Mouse (Mus musculus): ENCODE results near the gene Ctsa. TPM values are rescaled to one million over a fixed set of nuclear protein-coding genes. Genes with fewer than 3 reads are reported as not detected.
"Not testable (repeated sequence)": the region's sequence is repeated elsewhere in the genome, so short reads cannot be mapped to it uniquely, and the experiment has no call there.

Gene Ctsa
- polyA plus RNA-seq, 1 experiment: not detected

DNA sequence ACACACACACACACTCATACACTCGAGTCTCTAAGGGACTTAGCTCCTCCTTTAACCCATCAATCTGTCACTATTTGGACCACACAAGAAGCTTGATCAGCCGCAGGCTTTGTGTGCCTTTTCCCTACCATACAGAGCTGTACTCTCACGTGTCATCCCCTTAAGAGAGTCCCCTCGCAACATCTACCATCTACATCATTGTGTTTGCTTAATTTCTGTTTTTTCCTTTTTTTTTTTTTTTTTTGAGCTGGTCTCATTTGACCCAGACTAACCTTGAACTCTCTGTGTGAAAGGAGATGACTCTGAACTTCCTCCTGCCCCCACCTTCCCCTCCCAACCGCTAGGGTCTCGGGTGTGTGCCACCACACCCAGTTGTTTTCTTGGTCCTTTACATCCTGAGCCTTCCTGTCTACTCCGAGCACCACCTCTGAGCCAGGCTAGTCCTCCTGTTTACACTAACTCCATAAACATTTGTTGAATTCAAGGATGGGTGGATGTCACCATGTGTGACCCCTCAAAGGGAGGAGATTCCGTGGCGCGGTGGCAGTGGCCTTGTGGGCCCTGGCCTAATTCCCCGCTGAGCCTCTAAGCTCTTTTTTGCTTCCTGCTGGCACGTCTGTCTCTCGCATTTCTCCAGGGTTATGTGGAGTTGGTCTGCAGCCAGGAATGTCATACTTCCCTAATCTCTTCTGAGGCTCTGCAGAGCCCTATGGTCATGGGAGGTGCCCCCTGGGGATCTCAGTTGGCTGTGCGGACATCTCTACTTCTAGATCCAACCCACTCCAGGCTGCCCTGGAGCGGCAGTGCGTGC lies 34.3 kb downstream of the Ctsa start:
- 63% methylated on average over 16 of the region's 16 CpGs for WGBS
- TF ChIP-seq POLR2A (IDR thresholded peaks at IDR 0.05; ENCODE audit: insufficient read depth, low read depth, low read length) (no peak), CTCF (IDR thresholded peaks at IDR 0.05; ENCODE audit: insufficient read depth, low read depth, low read length) (no peak)
- Histone ChIP-seq H3K27ac (ENCODE audit: insufficient read depth, low read depth, low read length) (no peak overlapping the region), H3K4me3 (ENCODE audit: insufficient read depth, low read depth, low read length) (no peak overlapping the region), H3K4me1 (ENCODE audit: control insufficient read depth, insufficient read depth, low read length) (peaks cover 4% of the 10 kb centered on the region; the same call in 1 of the 2 replicates)

DNA sequence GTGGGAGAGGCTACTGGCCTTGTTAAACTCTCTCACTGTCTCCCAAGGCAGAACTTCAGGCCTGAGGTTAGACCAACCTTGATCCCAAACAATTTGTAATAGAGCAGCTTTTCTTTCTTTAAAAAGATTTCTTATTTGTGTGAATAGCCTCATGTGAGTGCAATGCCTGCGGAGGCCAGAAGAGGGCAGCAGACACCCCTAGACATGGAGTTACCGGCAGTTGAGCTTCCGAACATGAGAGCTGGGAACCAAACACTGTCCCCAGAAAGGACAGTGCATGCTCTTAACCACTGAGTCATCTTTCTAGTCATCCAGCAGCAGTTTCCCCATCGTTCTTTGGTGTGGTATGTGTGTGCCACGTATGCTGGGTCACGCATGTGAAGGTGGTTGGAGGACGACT lies 34.9 kb downstream of the Ctsa start:
- H3K4me3 ChIP-seq (ENCODE audit: insufficient read depth, low read depth, low read length): no peak overlapping the region
- no peaks in the 10 kb centered on the region for H3K4me1 ChIP-seq (ENCODE audit: control insufficient read depth, insufficient read depth, low read length)
- no peak overlapping the region for H3K27ac ChIP-seq (ENCODE audit: insufficient read depth, low read depth, low read length)
- WGBS: 92% methylated on average over 7 of the region's 7 CpGs
- TF ChIP-seq CTCF (IDR thresholded peaks at IDR 0.05; ENCODE audit: insufficient read depth, low read depth, low read length): peak; percentile 49; the same call in 1 of the 2 replicates
- no peak for TF ChIP-seq POLR2A (IDR thresholded peaks at IDR 0.05; ENCODE audit: insufficient read depth, low read depth, low read length)

DNA sequence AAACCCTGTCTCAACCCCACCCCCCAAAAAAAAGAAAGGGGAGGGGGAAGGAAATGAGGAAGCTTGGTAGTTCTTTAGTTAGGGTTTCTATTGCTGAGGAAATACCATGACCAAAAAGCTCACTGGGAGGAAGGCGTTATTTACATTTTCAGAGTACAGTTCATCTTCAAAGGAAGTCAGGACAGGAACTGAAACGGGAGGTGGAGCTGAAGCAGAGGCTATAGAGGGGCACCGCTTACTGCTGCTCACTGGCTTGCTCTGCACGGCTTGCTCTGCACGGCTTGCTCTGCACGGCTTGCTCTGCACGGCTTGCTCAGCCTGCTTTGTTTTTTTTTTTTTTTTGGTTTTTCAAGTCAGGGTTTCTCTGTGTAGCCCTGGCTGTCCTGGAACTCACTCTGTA lies 35.8 kb downstream of the Ctsa start:
- TF ChIP-seq POLR2A (IDR thresholded peaks at IDR 0.05; ENCODE audit: insufficient read depth, low read depth, low read length) (no peak), CTCF (IDR thresholded peaks at IDR 0.05; ENCODE audit: insufficient read depth, low read depth, low read length) (no peak)
- Histone ChIP-seq H3K4me1 (ENCODE audit: control insufficient read depth, insufficient read depth, low read length) (no peaks in the 10 kb centered on the region), H3K27ac (ENCODE audit: insufficient read depth, low read depth, low read length) (no peak overlapping the region), H3K4me3 (ENCODE audit: insufficient read depth, low read depth, low read length) (no peak overlapping the region)
- WGBS: 82% methylated on average over 7 of the region's 7 CpGs

DNA sequence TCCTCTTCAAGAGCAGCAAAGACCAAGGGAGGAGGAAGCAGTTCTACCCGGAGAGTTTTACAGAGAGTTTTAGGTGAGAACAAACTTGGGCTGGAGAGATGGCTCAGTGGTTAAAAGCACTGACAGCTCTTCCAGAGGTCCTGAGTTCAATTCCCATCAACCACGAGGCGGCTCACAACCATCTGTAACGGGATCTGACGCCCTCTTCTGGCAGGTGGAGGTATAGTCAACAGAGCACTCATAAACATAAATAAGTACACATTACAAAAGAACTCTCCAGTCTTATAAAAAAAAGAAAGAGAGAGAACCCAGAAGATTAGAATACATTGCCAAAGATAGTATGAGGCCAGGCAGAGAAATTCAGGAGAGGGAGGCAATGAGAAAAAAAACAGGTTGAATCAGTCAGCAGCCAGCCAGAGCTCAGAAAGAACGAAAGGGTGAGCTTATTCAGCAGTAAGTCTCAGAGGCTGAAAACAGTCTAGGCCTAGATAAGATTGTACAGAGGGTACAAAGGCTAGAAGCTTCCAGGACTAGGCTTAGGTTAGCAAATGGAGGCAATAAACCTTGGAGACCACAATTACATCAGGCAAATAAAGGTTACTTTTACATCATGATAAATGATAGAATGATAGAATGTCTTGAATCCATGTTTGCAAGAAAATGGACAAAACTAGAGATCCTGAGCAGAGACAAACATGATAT lies 39.1 kb downstream of the Ctsa start:
- 47% methylated on average over 6 of the region's 6 CpGs for WGBS
- Histone ChIP-seq H3K27ac (ENCODE audit: insufficient read depth, low read depth, low read length) (no peak overlapping the region), H3K4me1 (ENCODE audit: control insufficient read depth, insufficient read depth, low read length) (no peaks in the 10 kb centered on the region), H3K4me3 (ENCODE audit: insufficient read depth, low read depth, low read length) (no peak overlapping the region)
- no peak for TF ChIP-seq POLR2A (IDR thresholded peaks at IDR 0.05; ENCODE audit: insufficient read depth, low read depth, low read length)
- TF ChIP-seq CTCF (IDR thresholded peaks at IDR 0.05; ENCODE audit: insufficient read depth, low read depth, low read length): no peak

DNA sequence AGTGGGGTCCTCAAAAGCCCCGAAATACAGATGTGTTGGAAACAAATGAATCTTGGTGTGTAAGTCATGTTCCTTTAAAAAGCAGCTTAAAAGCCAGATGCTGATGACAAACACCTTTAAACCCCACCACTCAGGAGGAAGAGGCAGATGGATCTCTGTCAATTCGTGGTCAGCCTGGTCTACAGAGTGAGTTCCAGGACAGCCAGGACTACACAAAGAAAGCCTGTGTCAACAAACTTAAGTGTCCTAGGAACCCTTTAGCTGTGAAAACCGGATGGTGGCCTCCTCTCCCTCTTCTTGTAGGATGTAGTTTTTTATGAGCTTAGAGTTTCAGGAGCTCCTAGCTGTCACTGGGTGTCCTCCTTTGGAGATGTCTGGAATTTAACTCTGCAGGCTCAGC lies 40.9 kb downstream of the Ctsa start:
- Histone ChIP-seq H3K4me3 (ENCODE audit: insufficient read depth, low read depth, low read length) (no peak overlapping the region), H3K27ac (ENCODE audit: insufficient read depth, low read depth, low read length) (no peak overlapping the region), H3K4me1 (ENCODE audit: control insufficient read depth, insufficient read depth, low read length) (peaks cover 5% of the 10 kb centered on the region)
- 70% methylated on average over 3 of the region's 3 CpGs for WGBS
- no peak for TF ChIP-seq CTCF (IDR thresholded peaks at IDR 0.05; ENCODE audit: insufficient read depth, low read depth, low read length)
- no peak for TF ChIP-seq POLR2A (IDR thresholded peaks at IDR 0.05; ENCODE audit: insufficient read depth, low read depth, low read length)

DNA sequence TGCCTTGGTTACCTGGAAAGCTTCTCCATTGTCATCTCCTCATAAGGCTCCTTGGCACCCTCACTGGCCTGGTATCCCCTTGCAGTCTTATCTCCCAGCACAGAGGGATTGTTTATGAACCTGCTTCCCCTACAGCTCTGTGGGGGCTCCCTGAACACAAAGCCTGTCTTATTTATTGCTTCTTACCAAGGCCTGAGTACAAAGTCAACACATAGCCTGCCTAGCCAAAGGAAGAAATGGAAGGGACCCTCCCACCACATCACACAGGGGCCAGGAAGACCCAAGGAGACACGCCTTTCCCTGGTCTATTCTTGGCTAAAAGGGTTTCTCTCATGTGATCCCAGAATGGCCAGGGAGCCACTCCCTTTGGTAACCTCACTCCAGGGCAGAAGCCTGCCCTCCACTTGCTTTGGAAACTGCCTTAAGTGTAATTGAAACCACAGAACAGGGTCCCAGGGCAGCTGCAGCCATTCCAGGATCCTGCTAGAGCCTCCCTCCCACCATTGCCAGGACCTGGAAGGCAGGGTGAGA lies 41.6 kb downstream of the Ctsa start:
- no peak overlapping the region for H3K27ac ChIP-seq (ENCODE audit: insufficient read depth, low read depth, low read length)
- WGBS: 50% methylated on average over 1 of the region's 1 CpGs
- TF ChIP-seq POLR2A (IDR thresholded peaks at IDR 0.05; ENCODE audit: insufficient read depth, low read depth, low read length) (no peak), CTCF (IDR thresholded peaks at IDR 0.05; ENCODE audit: insufficient read depth, low read depth, low read length) (no peak)
- H3K4me3 ChIP-seq (ENCODE audit: insufficient read depth, low read depth, low read length): no peak overlapping the region
- H3K4me1 ChIP-seq (ENCODE audit: control insufficient read depth, insufficient read depth, low read length): peaks cover 8% of the 10 kb centered on the region

DNA sequence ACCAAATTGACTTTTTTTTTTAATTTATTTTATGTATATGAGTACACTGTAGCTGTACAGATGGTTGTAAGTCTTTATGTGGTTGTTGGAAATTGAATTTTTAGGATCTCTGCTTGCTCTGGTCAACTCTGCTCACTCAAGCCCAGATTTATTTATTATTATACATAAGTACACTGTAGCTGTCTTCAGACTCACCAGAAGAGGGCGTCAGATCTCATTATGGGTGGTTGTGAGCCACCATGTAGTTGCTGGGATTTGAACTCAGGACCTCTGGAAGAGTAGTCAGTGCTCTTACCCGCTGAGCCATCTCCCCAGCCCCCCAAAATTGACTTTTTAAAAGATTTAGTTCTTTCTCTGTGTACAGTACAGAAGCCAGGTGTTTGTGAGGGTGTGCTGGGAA lies 43.0 kb downstream of the Ctsa start:
- 40% methylated on average over 2 of the region's 2 CpGs for WGBS
- not testable (repeated sequence) for H3K27ac ChIP-seq (ENCODE audit: insufficient read depth, low read depth, low read length); H3K4me3 ChIP-seq (ENCODE audit: insufficient read depth, low read depth, low read length); H3K4me1 ChIP-seq (ENCODE audit: control insufficient read depth, insufficient read depth, low read length)

DNA sequence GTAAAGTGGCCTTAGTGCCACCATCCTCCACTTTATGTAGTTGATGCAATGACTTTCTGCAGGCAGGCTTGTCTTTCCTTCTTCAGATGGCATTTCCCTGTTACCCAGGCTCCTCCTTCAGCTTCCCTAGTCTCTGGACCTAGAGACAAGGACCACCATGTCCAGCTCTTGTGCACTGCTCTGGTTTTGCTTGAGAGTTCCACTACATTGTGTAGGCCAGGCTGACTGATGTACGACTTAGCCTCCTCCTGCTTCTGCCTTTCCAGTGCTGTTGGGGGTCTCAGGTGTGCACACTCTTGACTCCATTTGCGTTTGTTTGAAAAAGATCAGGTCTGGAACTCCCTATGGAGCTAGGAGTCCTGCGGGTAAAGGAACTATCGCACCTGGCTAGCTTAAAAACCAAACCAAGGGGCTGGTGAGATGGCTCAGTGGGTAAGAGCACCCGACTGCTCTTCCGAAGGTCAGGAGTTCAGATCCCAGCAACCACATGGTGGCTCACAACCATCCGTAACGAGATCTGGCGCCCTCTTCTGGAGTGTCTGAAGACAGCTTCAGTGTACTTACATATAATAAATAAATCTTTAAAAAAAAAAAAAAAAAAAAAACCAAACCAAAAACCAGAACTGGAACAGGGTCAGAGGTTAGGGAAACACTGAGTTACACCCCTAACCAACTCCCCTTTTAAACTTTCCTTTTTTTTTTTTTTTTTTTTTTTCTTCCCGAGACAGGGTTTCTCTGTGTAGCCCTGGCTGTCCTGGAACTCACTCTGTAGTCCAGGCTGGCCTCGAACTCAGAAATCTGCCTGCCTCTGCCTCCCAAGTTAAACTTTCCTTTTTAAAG lies 44.9 kb downstream of the Ctsa start:
- H3K4me1 ChIP-seq (ENCODE audit: control insufficient read depth, insufficient read depth, low read length): peaks cover 10% of the 10 kb centered on the region
- 80% methylated on average over 11 of the region's 11 CpGs for WGBS
- not testable (repeated sequence) for H3K27ac ChIP-seq (ENCODE audit: insufficient read depth, low read depth, low read length); H3K4me3 ChIP-seq (ENCODE audit: insufficient read depth, low read depth, low read length)

Measured in olfactory bulb, adult 2 months (tissue).